Mouse (Mus musculus): ENCODE data around the gene Fblim1. TPM values are rescaled to one million over a fixed set of nuclear protein-coding genes. Genes with fewer than 3 reads are reported as not detected.

The Fblim1 gene
- polyA plus RNA-seq, 1 experiment from 2014 or later, result 77.2 TPM

GRCm38 (mm10) chr4:141537226-141537610 lies 68.7 kb downstream of the Fblim1 start:
- H3K9me3 ChIP-seq (replicated peaks; ENCODE audit: control insufficient read depth, low read length), result no peaks in the 10 kb centered on the region
- H3K36me3 ChIP-seq (ENCODE audit: control insufficient read depth, insufficient read depth, low read length), result no peaks in the 10 kb centered on the region
- no peaks in the 10 kb centered on the region for H3K27me3 ChIP-seq (ENCODE audit: control insufficient read depth, insufficient read depth, low read length)
- peak overlapping the region; percentile 91 for H3K4me3 ChIP-seq (replicated peaks; ENCODE audit: low read length)
- no peak for ATAC-seq (ENCODE audit: insufficient read depth, low FRiP score)
- whole genome bisulfite sequencing, result 1% methylated on average over 14 of the region's 14 CpGs
- peak overlapping the region; percentile 73 for H3K4me2 ChIP-seq (ENCODE audit: low read depth, low read length)
- H3K9ac ChIP-seq (ENCODE audit: low read length), result peak overlapping the region; percentile 96
- peaks cover 21% of the 10 kb centered on the region for H3K4me1 ChIP-seq (ENCODE audit: control insufficient read depth, insufficient read depth, low read length)
- H3K27ac ChIP-seq (ENCODE audit: low read length), result peak overlapping the region; percentile 99

GRCm38 (mm10) chr4:141536291-141537225 lies 69.3 kb downstream of the Fblim1 start:
- H3K4me3 ChIP-seq (replicated peaks; ENCODE audit: low read length), result peak overlapping the region; percentile 91
- no peaks in the 10 kb centered on the region for H3K27me3 ChIP-seq (ENCODE audit: control insufficient read depth, insufficient read depth, low read length)
- no peaks in the 10 kb centered on the region for H3K9me3 ChIP-seq (replicated peaks; ENCODE audit: control insufficient read depth, low read length)
- ATAC-seq (ENCODE audit: insufficient read depth, low FRiP score), result peak; percentile 22; the same call in 1 of the 2 replicates
- H3K4me1 ChIP-seq (ENCODE audit: control insufficient read depth, insufficient read depth, low read length), result peaks cover 21% of the 10 kb centered on the region
- H3K4me2 ChIP-seq (ENCODE audit: low read depth, low read length), result peak overlapping the region; percentile 73
- H3K36me3 ChIP-seq (ENCODE audit: control insufficient read depth, insufficient read depth, low read length), result no peaks in the 10 kb centered on the region
- H3K27ac ChIP-seq (ENCODE audit: low read length), result peak overlapping the region; percentile 99
- WGBS, result under 1% methylated on average over 61 of the region's 61 CpGs
- peak overlapping the region; percentile 96 for H3K9ac ChIP-seq (ENCODE audit: low read length)

- Histone ChIP-seq H3K27ac (ENCODE audit: low read length) (peak overlapping the region; percentile 99), H3K4me3 (replicated peaks; ENCODE audit: low read length) (peak overlapping the region; percentile 91), H3K27me3 (ENCODE audit: control insufficient read depth, insufficient read depth, low read length) (no peaks in the 10 kb centered on the region), H3K4me2 (ENCODE audit: low read depth, low read length) (peak overlapping the region; percentile 73), H3K4me1 (ENCODE audit: control insufficient read depth, insufficient read depth, low read length) (peaks cover 21% of the 10 kb centered on the region), H3K9ac (ENCODE audit: low read length) (peak overlapping the region; percentile 32; the same call in 1 of the 2 replicates), H3K9me3 (replicated peaks; ENCODE audit: control insufficient read depth, low read length) (no peaks in the 10 kb centered on the region), H3K36me3 (ENCODE audit: control insufficient read depth, insufficient read depth, low read length) (0 out of 2 replicates have a peak, but pooled peaks cover 2% of the 10 kb centered on the region)
- 26% methylated on average over 10 of the region's 11 CpGs for WGBS
- no peak for ATAC-seq (ENCODE audit: insufficient read depth, low FRiP score)
Measured at GRCm38 (mm10) chr4:141534947-141535680, 70.8 kb downstream of the Fblim1 start.

- H3K9me3 ChIP-seq (replicated peaks; ENCODE audit: control insufficient read depth, low read length), result no peaks in the 10 kb centered on the region
- H3K36me3 ChIP-seq (ENCODE audit: control insufficient read depth, insufficient read depth, low read length), result 0 out of 2 replicates have a peak, but pooled peaks cover 2% of the 10 kb centered on the region
- H3K27me3 ChIP-seq (ENCODE audit: control insufficient read depth, insufficient read depth, low read length), result no peaks in the 10 kb centered on the region
- no peak overlapping the region for H3K9ac ChIP-seq (ENCODE audit: low read length)
- H3K4me1 ChIP-seq (ENCODE audit: control insufficient read depth, insufficient read depth, low read length), result peaks cover 16% of the 10 kb centered on the region
- no peak overlapping the region for H3K27ac ChIP-seq (ENCODE audit: low read length)
- no peak for ATAC-seq (ENCODE audit: insufficient read depth, low FRiP score)
- H3K4me3 ChIP-seq (replicated peaks; ENCODE audit: low read length), result no peak overlapping the region
- H3K4me2 ChIP-seq (ENCODE audit: low read depth, low read length), result no peak overlapping the region
- WGBS, result 75% methylated on average over 15 of the region's 15 CpGs
Measured at GRCm38 (mm10) chr4:141530979-141531378, 74.9 kb downstream of the Fblim1 start.

GRCm38 (mm10) chr4:141528938-141529337 lies 77.0 kb downstream of the Fblim1 start:
- H3K4me1 ChIP-seq (ENCODE audit: control insufficient read depth, insufficient read depth, low read length), result peaks cover 8% of the 10 kb centered on the region
- H3K4me3 ChIP-seq (replicated peaks; ENCODE audit: low read length), result no peak overlapping the region
- H3K9ac ChIP-seq (ENCODE audit: low read length), result no peak overlapping the region
- ATAC-seq (ENCODE audit: insufficient read depth, low FRiP score), result no peak
- no peak overlapping the region for H3K27ac ChIP-seq (ENCODE audit: low read length)
- H3K9me3 ChIP-seq (replicated peaks; ENCODE audit: control insufficient read depth, low read length), result no peaks in the 10 kb centered on the region
- no peaks in the 10 kb centered on the region for H3K27me3 ChIP-seq (ENCODE audit: control insufficient read depth, insufficient read depth, low read length)
- 0 out of 2 replicates have a peak, but pooled peaks cover 2% of the 10 kb centered on the region for H3K36me3 ChIP-seq (ENCODE audit: control insufficient read depth, insufficient read depth, low read length)
- H3K4me2 ChIP-seq (ENCODE audit: low read depth, low read length), result no peak overlapping the region
- WGBS, result 88% methylated on average over 11 of the region's 11 CpGs

GRCm38 (mm10) chr4:141526936-141527650 lies 78.8 kb downstream of the Fblim1 start:
- peaks cover 3% of the 10 kb centered on the region; the same call in 1 of the 2 replicates for H3K36me3 ChIP-seq (ENCODE audit: control insufficient read depth, insufficient read depth, low read length)
- no peak overlapping the region for H3K27ac ChIP-seq (ENCODE audit: low read length)
- peaks cover 11% of the 10 kb centered on the region for H3K4me1 ChIP-seq (ENCODE audit: control insufficient read depth, insufficient read depth, low read length)
- H3K9me3 ChIP-seq (replicated peaks; ENCODE audit: control insufficient read depth, low read length), result no peaks in the 10 kb centered on the region
- no peak for ATAC-seq (ENCODE audit: insufficient read depth, low FRiP score)
- no peak overlapping the region for H3K4me3 ChIP-seq (replicated peaks; ENCODE audit: low read length)
- 61% methylated on average over 7 of the region's 7 CpGs for WGBS
- H3K27me3 ChIP-seq (ENCODE audit: control insufficient read depth, insufficient read depth, low read length), result no peaks in the 10 kb centered on the region
- H3K4me2 ChIP-seq (ENCODE audit: low read depth, low read length), result no peak overlapping the region
- H3K9ac ChIP-seq (ENCODE audit: low read length), result no peak overlapping the region

Other genes starting within 250 kb of the Fblim1 start
- 3.0 and 3.5 TPM in 2 replicates for gene Fam131c, start 237.9 kb downstream of the Fblim1 start, polyA plus RNA-seq (2015; fragmentation: Nextera tagmentation; extraction: Ambion mirVana)
- 0.17 TPM in 1 of 2 replicates, not detected in the other for gene Clcnka, start 207.4 kb downstream of the Fblim1 start, polyA plus RNA-seq (2015; fragmentation: Nextera tagmentation; extraction: Ambion mirVana)
- gene Clcnkb, start 190.1 kb downstream of the Fblim1 start, polyA plus RNA-seq (2015; fragmentation: Nextera tagmentation; extraction: Ambion mirVana), result not detected in 2 replicates
- 5.6 and 5.8 TPM in 2 replicates for gene Hspb7, start 185.3 kb downstream of the Fblim1 start, polyA plus RNA-seq (2015; fragmentation: Nextera tagmentation; extraction: Ambion mirVana)
- not detected in 2 replicates for gene Srarp, start 170.0 kb downstream of the Fblim1 start, polyA plus RNA-seq (2015; fragmentation: Nextera tagmentation; extraction: Ambion mirVana)
- 31.8 and 35.6 TPM in 2 replicates for gene Zbtb17, start 161.4 kb downstream of the Fblim1 start, polyA plus RNA-seq (2015; fragmentation: Nextera tagmentation; extraction: Ambion mirVana)
- gene Spen, start 67.5 kb downstream of the Fblim1 start, polyA plus RNA-seq (2015; fragmentation: Nextera tagmentation; extraction: Ambion mirVana), result 6.2 and 7.2 TPM in 2 replicates
- 2.7 and 3.8 TPM in 2 replicates for gene Tmem82, start 12.5 kb upstream of the Fblim1 start, polyA plus RNA-seq (2015; fragmentation: Nextera tagmentation; extraction: Ambion mirVana)
- gene Slc25a34, start 17.7 kb upstream of the Fblim1 start, polyA plus RNA-seq (2015; fragmentation: Nextera tagmentation; extraction: Ambion mirVana), result 0.62 and 1.6 TPM in 2 replicates
- gene Plekhm2, start 58.8 kb upstream of the Fblim1 start, polyA plus RNA-seq (2015; fragmentation: Nextera tagmentation; extraction: Ambion mirVana), result 4.4 and 6.3 TPM in 2 replicates
- gene Rsc1a1, start 79.5 kb upstream of the Fblim1 start, polyA plus RNA-seq (2015; fragmentation: Nextera tagmentation; extraction: Ambion mirVana), result not detected in 2 replicates
- 18.8 and 19.7 TPM in 2 replicates for gene Ddi2, start 117.3 kb upstream of the Fblim1 start, polyA plus RNA-seq (2015; fragmentation: Nextera tagmentation; extraction: Ambion mirVana)
- gene Agmat, start 140.6 kb upstream of the Fblim1 start, polyA plus RNA-seq (2015; fragmentation: Nextera tagmentation; extraction: Ambion mirVana), result 5.8 and 8.0 TPM in 2 replicates
- 4.5 and 4.7 TPM in 2 replicates for gene Dnajc16, start 184.8 kb upstream of the Fblim1 start, polyA plus RNA-seq (2015; fragmentation: Nextera tagmentation; extraction: Ambion mirVana)
- gene Casp9, start 187.5 kb upstream of the Fblim1 start, polyA plus RNA-seq (2015; fragmentation: Nextera tagmentation; extraction: Ambion mirVana), result 23.7 and 25.8 TPM in 2 replicates
- 754 and 1,267 TPM in 2 replicates for gene Cela2a, start 220.1 kb upstream of the Fblim1 start, polyA plus RNA-seq (2015; fragmentation: Nextera tagmentation; extraction: Ambion mirVana)
- 0.18 and 0.67 TPM in 2 replicates for gene Ctrc, start 240.3 kb upstream of the Fblim1 start, polyA plus RNA-seq (2015; fragmentation: Nextera tagmentation; extraction: Ambion mirVana)

All from stomach, embryonic 16.5 days (tissue).